Mouse (Mus musculus): Measurements from ENCODE around the gene Slco3a1. TPM values are rescaled to one million over a fixed set of nuclear protein-coding genes. Genes with fewer than 3 reads are reported as not detected.

The Slco3a1 gene
- polyA plus RNA-seq, 1 experiment = 9.4 TPM

- TF ChIP-seq GATA1 (IDR thresholded peaks at IDR 0.05; ENCODE audit: borderline replicate concordance, low read length) (no peak), FLI1 (IDR thresholded peaks at IDR 0.05; ENCODE audit: low read length) (no peak)
- no peaks in the 10 kb centered on the region for H3K9me3 ChIP-seq
- no peak overlapping the region for H3K4me3 ChIP-seq (replicated peaks)
- no peaks in the 10 kb centered on the region for H3K4me1 ChIP-seq
- H3K27me3 ChIP-seq (replicated peaks) = no peaks in the 10 kb centered on the region
- H3K36me3 ChIP-seq (replicated peaks; ENCODE audit: low read length) = no peaks in the 10 kb centered on the region
Observed at GRCm38 (mm10) chr7:74353240-74353639, 201.3 kb downstream of the Slco3a1 start.

- H3K4me1 ChIP-seq = peaks cover 3% of the 10 kb centered on the region; the same call in 1 of the 2 replicates
- TF ChIP-seq FLI1 (IDR thresholded peaks at IDR 0.05; ENCODE audit: low read length) (no peak), GATA1 (IDR thresholded peaks at IDR 0.05; ENCODE audit: borderline replicate concordance, low read length) (no peak)
- H3K9me3 ChIP-seq = no peaks in the 10 kb centered on the region
- no peaks in the 10 kb centered on the region for H3K27me3 ChIP-seq (replicated peaks)
- peaks cover 9% of the 10 kb centered on the region for H3K36me3 ChIP-seq (replicated peaks; ENCODE audit: low read length)
- H3K4me3 ChIP-seq (replicated peaks) = no peak overlapping the region
Observed at GRCm38 (mm10) chr7:74348318-74348890, 206.2 kb downstream of the Slco3a1 start.

GRCm38 (mm10) chr7:74347026-74347425, 207.6 kb downstream of the Slco3a1 start:
- TF ChIP-seq FLI1 (IDR thresholded peaks at IDR 0.05; ENCODE audit: low read length) = no peak
- no peak for TF ChIP-seq GATA1 (IDR thresholded peaks at IDR 0.05; ENCODE audit: borderline replicate concordance, low read length)
- H3K4me3 ChIP-seq (replicated peaks) = no peak overlapping the region
- no peaks in the 10 kb centered on the region for H3K9me3 ChIP-seq
- H3K36me3 ChIP-seq (replicated peaks; ENCODE audit: low read length) = peaks cover 9% of the 10 kb centered on the region
- no peaks in the 10 kb centered on the region for H3K27me3 ChIP-seq (replicated peaks)
- peaks cover 9% of the 10 kb centered on the region for H3K4me1 ChIP-seq

GRCm38 (mm10) chr7:74346451-74346850, 208.1 kb downstream of the Slco3a1 start:
- Histone ChIP-seq H3K27me3 (replicated peaks) (no peaks in the 10 kb centered on the region), H3K4me3 (replicated peaks) (no peak overlapping the region), H3K36me3 (replicated peaks; ENCODE audit: low read length) (peaks cover 9% of the 10 kb centered on the region), H3K4me1 (peaks cover 14% of the 10 kb centered on the region), H3K9me3 (no peaks in the 10 kb centered on the region)
- TF ChIP-seq GATA1 (IDR thresholded peaks at IDR 0.05; ENCODE audit: borderline replicate concordance, low read length) = no peak
- no peak for TF ChIP-seq FLI1 (IDR thresholded peaks at IDR 0.05; ENCODE audit: low read length)

- Histone ChIP-seq H3K9me3 (no peaks in the 10 kb centered on the region), H3K4me1 (peaks cover 65% of the 10 kb centered on the region), H3K27me3 (replicated peaks) (no peaks in the 10 kb centered on the region), H3K36me3 (replicated peaks; ENCODE audit: low read length) (peaks cover 11% of the 10 kb centered on the region), H3K4me3 (replicated peaks) (no peak overlapping the region)
- TF ChIP-seq FLI1 (IDR thresholded peaks at IDR 0.05; ENCODE audit: low read length) (no peak), GATA1 (IDR thresholded peaks at IDR 0.05; ENCODE audit: borderline replicate concordance, low read length) (no peak)
Observed at GRCm38 (mm10) chr7:74341149-74341805, 213.3 kb downstream of the Slco3a1 start.

- H3K27me3 ChIP-seq (replicated peaks) = no peaks in the 10 kb centered on the region
- TF ChIP-seq GATA1 (IDR thresholded peaks at IDR 0.05; ENCODE audit: borderline replicate concordance, low read length) = no peak
- no peak for TF ChIP-seq FLI1 (IDR thresholded peaks at IDR 0.05; ENCODE audit: low read length)
- H3K36me3 ChIP-seq (replicated peaks; ENCODE audit: low read length) = peaks cover 10% of the 10 kb centered on the region
- H3K4me3 ChIP-seq (replicated peaks) = peak overlapping the region; percentile 16
- H3K4me1 ChIP-seq = peaks cover 73% of the 10 kb centered on the region
- H3K9me3 ChIP-seq = no peaks in the 10 kb centered on the region
Observed at GRCm38 (mm10) chr7:74340419-74340954, 214.1 kb downstream of the Slco3a1 start.

GRCm38 (mm10) chr7:74337677-74338420, 216.7 kb downstream of the Slco3a1 start:
- TF ChIP-seq FLI1 (IDR thresholded peaks at IDR 0.05; ENCODE audit: low read length) = no peak
- TF ChIP-seq GATA1 (IDR thresholded peaks at IDR 0.05; ENCODE audit: borderline replicate concordance, low read length) = no peak
- H3K27me3 ChIP-seq (replicated peaks) = no peaks in the 10 kb centered on the region
- no peaks in the 10 kb centered on the region for H3K9me3 ChIP-seq
- no peak overlapping the region for H3K4me3 ChIP-seq (replicated peaks)
- peaks cover 69% of the 10 kb centered on the region for H3K4me1 ChIP-seq
- peaks cover 6% of the 10 kb centered on the region for H3K36me3 ChIP-seq (replicated peaks; ENCODE audit: low read length)

- no peak overlapping the region for H3K4me3 ChIP-seq (replicated peaks)
- H3K9me3 ChIP-seq = no peaks in the 10 kb centered on the region
- peaks cover 8% of the 10 kb centered on the region for H3K36me3 ChIP-seq (replicated peaks; ENCODE audit: low read length)
- no peak for TF ChIP-seq FLI1 (IDR thresholded peaks at IDR 0.05; ENCODE audit: low read length)
- no peak for TF ChIP-seq GATA1 (IDR thresholded peaks at IDR 0.05; ENCODE audit: borderline replicate concordance, low read length)
- no peaks in the 10 kb centered on the region for H3K27me3 ChIP-seq (replicated peaks)
- peaks cover 47% of the 10 kb centered on the region for H3K4me1 ChIP-seq
Observed at GRCm38 (mm10) chr7:74332323-74332722, 222.3 kb downstream of the Slco3a1 start.

GRCm38 (mm10) chr7:74330858-74331726, 223.5 kb downstream of the Slco3a1 start:
- TF ChIP-seq GATA1 (IDR thresholded peaks at IDR 0.05; ENCODE audit: borderline replicate concordance, low read length) (no peak), FLI1 (IDR thresholded peaks at IDR 0.05; ENCODE audit: low read length) (no peak)
- Histone ChIP-seq H3K36me3 (replicated peaks; ENCODE audit: low read length) (peaks cover 20% of the 10 kb centered on the region), H3K4me3 (replicated peaks) (no peak overlapping the region), H3K27me3 (replicated peaks) (no peaks in the 10 kb centered on the region), H3K4me1 (peaks cover 35% of the 10 kb centered on the region), H3K9me3 (no peaks in the 10 kb centered on the region)
